Mouse (Mus musculus) limb, embryonic 11.5 days (tissue): Measurements from ENCODE around the gene Taok3. TPM values are rescaled to one million over a fixed set of nuclear protein-coding genes. Genes with fewer than 3 reads are reported as not detected.

Source experiments
- ATAC-seq: fragments of 200-750 bp; cut with Nextera tagmentation; 2 replicates; pipeline ENCODE4 v1.8.0; 2017; ENCODE audit warnings: low read depth; ENCODE audit not compliant: insufficient number of reproducible peaks, low FRiP score, low TSS enrichment
- DNase-seq: peaks from one replicate; pipeline ENCODE4 v3.0.0-alpha.2; 2015; ENCODE audit warnings: low spot score
- H3K27ac ChIP-seq: fragments of 300-500 bp; sonication (generic); replicated peaks from 2 replicates; pipeline ENCODE4 v1.5.1; 2014; ENCODE audit warnings: low read depth, mild to moderate bottlenecking, low read length
- H3K27me3 ChIP-seq: fragments of 300-500 bp; sonication (generic); 2 replicates; pipeline ENCODE4 v1.6.1; 2014; ENCODE audit warnings: mild to moderate bottlenecking, low read length, mixed read lengths; ENCODE audit not compliant: control insufficient read depth, insufficient read depth
- H3K36me3 ChIP-seq: fragments of 300-500 bp; sonication (generic); 2 replicates; pipeline ENCODE4 v1.6.1; 2014; ENCODE audit warnings: mild to moderate bottlenecking, low read length, moderate library complexity, mixed read lengths; ENCODE audit not compliant: control insufficient read depth, insufficient read depth
- H3K4me1 ChIP-seq: fragments of 300-500 bp; sonication (generic); 2 replicates; pipeline ENCODE4 v1.6.1; 2014; ENCODE audit warnings: low read length, mixed read lengths; ENCODE audit not compliant: control insufficient read depth, insufficient read depth
- H3K4me2 ChIP-seq: fragments of 300-500 bp; sonication (generic); 2 replicates; pipeline ENCODE4 v1.6.1; 2014; ENCODE audit warnings: low read depth, mild to moderate bottlenecking, moderate library complexity; ENCODE audit not compliant: severe bottlenecking
- H3K4me3 ChIP-seq: fragments of 300-500 bp; sonication (generic); 2 replicates; pipeline ENCODE4 v1.5.1; 2014; ENCODE audit warnings: low read depth, low read length
- H3K9ac ChIP-seq: fragments of 300-500 bp; sonication (generic); 2 replicates; pipeline ENCODE4 v1.6.1; 2014; ENCODE audit warnings: mild to moderate bottlenecking, low read length
- H3K9me3 ChIP-seq: fragments of 300-500 bp; sonication (generic); 2 replicates; pipeline ENCODE4 v1.6.1; 2016; ENCODE audit warnings: low read length; ENCODE audit not compliant: control insufficient read depth
- WGBS: fragments of 180-500 bp; shearing (Covaris S2); extraction: QIAGEN DNeasy Blood & Tissue Kit; methylation state at CpG from one replicate; pipeline ENCODE4 v1.1.7; 2014; 5-methylcytosine and 5-hydroxymethylcytosine counted together
- polyA plus RNA-seq: library from polyadenylated mRNA; unstranded; fragments of >200 nt; fragmentation: Nextera tagmentation; extraction: Ambion mirVana; gene quantifications from 2 replicates; pipeline ENCODE4 v1.2.1, GENCODE M21; 2014

The Taok3 gene
- polyA plus RNA-seq, 1 experiment from 2014 or later = 6.1 TPM

DNA sequence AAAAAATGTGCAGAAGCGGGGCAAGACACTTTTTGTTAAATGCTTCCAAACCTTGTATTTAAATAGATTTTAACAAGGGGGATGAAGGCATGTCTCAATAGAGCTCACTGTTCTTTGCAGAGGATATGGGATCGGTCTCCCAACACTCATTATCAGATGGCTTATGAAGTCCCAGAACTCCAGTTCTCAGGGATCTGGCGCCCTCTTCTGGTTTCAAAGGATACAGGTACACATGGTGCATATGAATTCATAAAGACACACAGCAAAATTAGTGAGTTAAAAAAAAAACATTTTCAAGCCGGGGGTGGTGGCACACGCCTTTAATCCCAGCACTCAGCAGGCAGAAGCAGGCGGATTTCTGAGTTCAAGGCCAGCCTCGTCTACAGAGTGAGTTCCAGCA lies 6.6 kb upstream of the Taok3 start:
- Histone ChIP-seq H3K9ac (no peak overlapping the region), H3K4me3 (no peak overlapping the region), H3K27ac (no peak overlapping the region), H3K9me3 (no peaks in the 10 kb centered on the region), H3K36me3 (0 out of 2 replicates have a peak, but pooled peaks cover 2% of the 10 kb centered on the region), H3K4me1 (peaks cover 2% of the 10 kb centered on the region; the same call in 1 of the 2 replicates), H3K4me2 (no peak overlapping the region), H3K27me3 (no peaks in the 10 kb centered on the region)
- ATAC-seq (no peak), DNase-seq (no peak)
- WGBS = 93% methylated on average over 7 of the region's 7 CpGs

DNA sequence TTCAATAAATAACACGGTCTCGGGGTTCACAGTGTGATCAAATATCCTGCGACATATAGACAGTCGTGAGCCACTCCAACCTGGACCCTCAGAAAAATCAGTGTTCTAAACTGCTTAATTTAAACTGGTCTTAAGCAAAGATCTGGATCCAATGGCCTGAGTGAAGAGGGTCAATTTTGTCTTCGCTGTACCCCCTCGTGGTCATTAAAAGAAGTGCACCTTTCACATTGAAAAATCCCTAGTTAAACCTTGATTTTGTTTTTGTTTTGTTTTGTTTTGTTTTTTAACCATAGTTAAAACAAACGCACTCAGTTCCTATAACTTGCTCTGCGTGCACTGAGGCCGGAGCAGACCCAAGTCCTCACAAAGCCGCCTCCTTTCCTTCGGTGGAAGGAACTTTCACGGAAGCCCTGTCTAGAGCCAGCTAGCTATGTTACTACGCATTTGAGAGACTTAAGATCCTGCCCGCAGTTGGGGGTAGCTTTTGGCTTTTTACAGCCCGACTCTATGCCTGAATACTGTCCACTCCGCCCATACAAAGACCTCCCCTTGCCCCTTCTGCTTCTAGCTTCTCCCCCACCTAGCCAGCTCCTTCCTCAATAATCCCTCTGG lies 5.2 kb upstream of the Taok3 start:
- 5% methylated on average over 16 of the region's 16 CpGs for WGBS
- no peaks in the 10 kb centered on the region for H3K27me3 ChIP-seq
- no peak for DNase-seq

DNA sequence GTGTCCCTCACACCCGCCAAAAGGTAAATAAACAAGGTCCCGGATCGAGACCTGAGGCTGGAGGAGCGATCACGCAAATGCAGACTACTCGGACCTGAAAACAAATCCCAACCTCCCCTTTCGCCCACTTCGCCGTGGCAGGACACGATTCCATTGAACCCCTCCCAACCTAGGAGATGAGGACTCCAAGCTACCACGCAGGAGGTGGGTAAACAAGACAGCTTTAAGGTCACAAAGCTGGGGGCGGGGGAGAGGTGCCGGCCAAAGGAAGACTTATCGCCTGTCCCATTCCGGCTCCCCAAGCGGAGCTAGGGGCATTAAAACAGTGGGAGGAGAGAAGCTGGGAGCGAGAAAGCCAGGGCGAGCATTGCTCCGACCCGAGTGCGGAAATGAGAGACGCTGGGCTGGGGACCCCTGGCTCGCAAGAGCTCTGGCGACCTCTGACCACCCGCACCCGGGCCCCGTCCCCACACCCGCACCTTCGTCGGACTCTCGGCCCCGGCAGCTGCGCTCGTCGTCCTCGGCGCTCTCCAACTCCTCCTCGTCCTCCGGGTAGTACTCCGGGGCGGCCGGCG lies 4.6 kb upstream of the Taok3 start:
- 0% methylated on average over 37 of the region's 43 CpGs for WGBS
- H3K27me3 ChIP-seq = no peaks in the 10 kb centered on the region
- ATAC-seq = no peak

More for the DNA sequence above, 5.2 kb upstream of the Taok3 start:
- no peaks in the 10 kb centered on the region for H3K36me3 ChIP-seq
- no peak for ATAC-seq
- H3K27ac ChIP-seq = no peak overlapping the region
- peak overlapping the region; percentile 86 for H3K4me2 ChIP-seq
- H3K9ac ChIP-seq = peak overlapping the region; percentile 78
- no peaks in the 10 kb centered on the region for H3K9me3 ChIP-seq
- peaks cover 2% of the 10 kb centered on the region; the same call in 1 of the 2 replicates for H3K4me1 ChIP-seq
- peak overlapping the region; percentile 90 for H3K4me3 ChIP-seq

DNA sequence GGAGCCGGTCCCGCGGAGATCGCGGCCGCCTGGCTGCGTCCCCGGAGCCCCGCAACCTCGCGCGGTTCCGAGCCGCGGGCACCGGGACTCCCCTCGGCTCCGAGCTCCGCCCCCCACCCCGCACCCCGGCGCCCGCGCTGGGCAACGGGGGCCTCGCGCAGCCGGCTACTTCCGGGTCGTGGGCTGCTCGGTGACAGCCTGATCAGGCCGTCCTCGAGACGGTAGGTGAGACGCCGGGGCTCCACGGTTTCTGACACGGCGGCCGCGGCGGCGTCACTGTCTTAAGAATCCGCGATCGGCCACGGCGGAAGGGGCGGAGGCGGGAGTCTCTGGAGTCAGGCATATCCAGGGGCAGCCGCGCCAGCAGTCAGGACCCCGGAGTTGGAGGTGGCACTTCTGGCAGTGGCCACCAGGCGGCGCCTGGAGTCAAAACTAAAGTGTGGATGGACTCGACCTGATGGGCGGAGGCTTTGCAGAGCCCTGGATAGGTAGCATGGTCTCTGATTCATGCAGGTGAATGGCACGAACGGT lies 4.0 kb upstream of the Taok3 start, which contains the start of gene Suds3:
TSS of gene Suds3 (minus strand) at position 278 of the 531 bp plus-strand sequence.
- Histone ChIP-seq H3K36me3 (no peaks in the 10 kb centered on the region), H3K27me3 (peaks cover 2% of the 10 kb centered on the region; the same call in 1 of the 2 replicates), H3K27ac (peak within 1 kb of the TSS; percentile 47; the same call in 1 of the 2 replicates), H3K9me3 (no peaks in the 10 kb centered on the region), H3K9ac (peak within 1 kb of the TSS; percentile 78), H3K4me1 (peaks cover 7% of the 10 kb centered on the region; the same call in 1 of the 2 replicates), H3K4me3 (peak within 1 kb of the TSS; percentile 90), H3K4me2 (peak within 1 kb of the TSS; percentile 86)
- DNase-seq = peak; percentile 97
- peak; percentile 65; the same call in 1 of the 2 replicates for ATAC-seq
- under 1% methylated on average over 59 of the region's 59 CpGs for WGBS

More for the DNA sequence above, 4.6 kb upstream of the Taok3 start:
- no peaks in the 10 kb centered on the region for H3K36me3 ChIP-seq
- peak overlapping the region; percentile 90 for H3K4me3 ChIP-seq
- H3K4me2 ChIP-seq = peak overlapping the region; percentile 86
- H3K4me1 ChIP-seq = peaks cover 2% of the 10 kb centered on the region; the same call in 1 of the 2 replicates
- no peaks in the 10 kb centered on the region for H3K9me3 ChIP-seq
- peak; percentile 59 for DNase-seq
- H3K9ac ChIP-seq = peak overlapping the region; percentile 78
- peak overlapping the region; percentile 47; the same call in 1 of the 2 replicates for H3K27ac ChIP-seq

DNA sequence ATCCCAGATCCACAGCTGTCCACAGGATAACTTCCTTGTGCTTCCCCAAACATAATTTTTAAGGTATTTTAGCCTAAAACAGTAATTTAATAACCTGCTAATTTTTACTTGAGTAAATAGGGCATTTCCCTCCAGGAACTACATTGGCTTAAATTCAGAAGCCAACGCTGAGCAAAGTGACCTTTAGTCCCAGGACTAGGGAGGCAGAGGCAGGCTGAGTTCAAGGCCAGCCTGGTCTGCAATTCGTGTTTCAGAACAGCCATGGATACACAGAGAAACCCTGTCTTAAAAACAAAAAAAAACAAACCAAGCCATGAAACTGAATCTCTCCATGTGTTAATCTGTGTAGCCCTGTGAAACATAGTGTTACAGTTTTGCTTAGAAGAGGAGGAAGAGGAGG lies 3.3 kb upstream of the Taok3 start:
- H3K9me3 ChIP-seq = no peaks in the 10 kb centered on the region
- H3K27ac ChIP-seq = no peak overlapping the region
- no peak overlapping the region for H3K4me3 ChIP-seq
- H3K36me3 ChIP-seq = no peaks in the 10 kb centered on the region
- H3K9ac ChIP-seq = no peak overlapping the region
- peaks cover 5% of the 10 kb centered on the region; the same call in 1 of the 2 replicates for H3K27me3 ChIP-seq
- no peak overlapping the region for H3K4me2 ChIP-seq
- H3K4me1 ChIP-seq = peaks cover 8% of the 10 kb centered on the region; the same call in 1 of the 2 replicates
- WGBS = 76% methylated on average over 2 of the region's 2 CpGs
- DNase-seq (no peak), ATAC-seq (no peak)

DNA sequence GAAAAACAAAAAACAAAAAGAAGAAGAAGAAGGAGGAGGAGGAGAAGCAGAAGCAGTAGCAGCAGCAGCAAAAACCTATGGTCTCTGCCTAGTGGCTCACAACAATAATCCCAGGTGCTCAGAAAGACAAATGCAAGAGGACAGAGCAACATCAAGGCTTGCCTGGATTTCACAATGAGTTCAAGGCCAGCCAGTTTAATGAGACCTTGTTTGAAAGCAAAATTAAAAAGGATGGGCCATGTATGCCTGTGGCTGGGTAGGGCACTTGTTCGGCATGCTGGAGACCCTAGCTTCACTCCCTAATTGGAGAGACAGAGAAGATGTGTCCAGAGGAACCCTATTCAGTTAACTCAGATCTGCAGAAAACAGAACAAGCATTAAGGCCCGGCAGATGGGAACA lies 2.7 kb upstream of the Taok3 start:
- WGBS = 92% methylated on average over 2 of the region's 2 CpGs
- ATAC-seq = no peak
- Histone ChIP-seq H3K4me1 (peaks cover 8% of the 10 kb centered on the region; the same call in 1 of the 2 replicates), H3K4me3 (no peak overlapping the region), H3K9me3 (no peaks in the 10 kb centered on the region), H3K27ac (no peak overlapping the region), H3K36me3 (no peaks in the 10 kb centered on the region), H3K27me3 (peaks cover 5% of the 10 kb centered on the region; the same call in 1 of the 2 replicates), H3K9ac (no peak overlapping the region), H3K4me2 (no peak overlapping the region)
- DNase-seq = no peak

DNA sequence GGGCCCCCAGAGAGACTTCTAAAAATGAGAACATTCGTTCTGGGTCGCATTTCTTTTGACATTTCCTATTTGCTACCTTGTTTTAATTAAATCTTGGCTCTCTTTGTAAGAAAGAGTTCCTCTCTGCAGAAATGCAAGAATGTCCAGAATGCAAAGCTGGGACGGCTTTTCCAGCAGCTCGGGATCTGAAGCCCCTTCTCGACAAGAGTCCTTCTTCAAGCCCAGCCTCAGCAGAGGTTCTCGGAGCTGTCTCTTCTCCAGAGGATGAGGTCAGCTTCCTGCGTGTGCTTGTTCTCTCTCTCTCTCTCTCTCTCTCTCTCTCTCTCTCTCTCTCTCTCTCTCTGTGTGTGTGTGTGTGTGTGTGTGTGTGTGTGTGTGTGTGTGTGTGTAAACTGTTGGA lies 2.2 kb upstream of the Taok3 start:
- WGBS = 85% methylated on average over 7 of the region's 7 CpGs
- H3K36me3 ChIP-seq = no peaks in the 10 kb centered on the region
- no peak for DNase-seq
- no peak overlapping the region for H3K9ac ChIP-seq
- H3K9me3 ChIP-seq = no peaks in the 10 kb centered on the region
- H3K4me2 ChIP-seq = no peak overlapping the region
- peaks cover 8% of the 10 kb centered on the region; the same call in 1 of the 2 replicates for H3K4me1 ChIP-seq
- H3K27ac ChIP-seq = no peak overlapping the region
- peaks cover 5% of the 10 kb centered on the region; the same call in 1 of the 2 replicates for H3K27me3 ChIP-seq
- ATAC-seq = no peak
- no peak overlapping the region for H3K4me3 ChIP-seq

DNA sequence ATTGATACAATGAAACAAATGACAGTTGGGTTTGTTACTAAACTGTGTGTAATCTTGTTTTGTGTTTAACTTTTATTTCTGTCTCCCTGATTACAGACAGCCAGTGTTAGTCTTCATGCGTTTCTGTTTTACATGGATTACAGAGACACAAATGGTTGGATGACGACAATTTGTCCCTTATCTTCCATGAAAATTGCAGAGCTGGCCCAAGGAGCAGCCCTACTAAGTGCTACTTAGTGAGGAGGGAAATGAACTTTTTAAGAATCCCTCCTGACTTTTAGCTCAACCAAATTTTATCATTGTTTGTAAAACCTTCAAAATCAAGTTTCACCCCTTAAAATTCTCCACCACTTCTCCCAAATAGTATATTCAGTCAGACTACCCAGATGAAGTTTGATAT lies 1.7 kb upstream of the Taok3 start:
- H3K36me3 ChIP-seq = no peaks in the 10 kb centered on the region
- no peak overlapping the region for H3K9ac ChIP-seq
- H3K9me3 ChIP-seq = no peaks in the 10 kb centered on the region
- no peak for DNase-seq
- H3K4me1 ChIP-seq = peaks cover 8% of the 10 kb centered on the region; the same call in 1 of the 2 replicates
- no peak overlapping the region for H3K4me3 ChIP-seq
- H3K27me3 ChIP-seq = peaks cover 5% of the 10 kb centered on the region; the same call in 1 of the 2 replicates
- H3K27ac ChIP-seq = no peak overlapping the region
- WGBS = 89% methylated on average over 2 of the region's 2 CpGs
- no peak for ATAC-seq
- H3K4me2 ChIP-seq = no peak overlapping the region
